Mouse (Mus musculus) G1E (cell line): ENCODE measurements around the gene Trim31.
A peak's percentile ranks its signal among the peaks of the same experiment; 100 is the strongest.

Experiments
- CTCF ChIP-seq: IDR thresholded peaks from 2 replicates; pipeline ENCODE4 v1.5.1; 2012; ENCODE audit warnings: low read depth, low read length, inconsistent platforms, mixed read lengths
- GATA1 ChIP-seq: IDR thresholded peaks from 2 replicates; pipeline ENCODE4 v1.6.1; 2012; ENCODE audit warnings: borderline replicate concordance, low read length, inconsistent platforms, mixed read lengths
- GATA2 ChIP-seq: IDR thresholded peaks from 2 replicates; pipeline ENCODE4 v1.6.1; 2012; ENCODE audit warnings: low read depth, low read length, inconsistent platforms, borderline replicate concordance
- POLR2AphosphoS5 ChIP-seq: IDR thresholded peaks from 2 replicates; pipeline ENCODE4 v1.6.1; 2012; ENCODE audit warnings: low read depth, low read length, inconsistent platforms; ENCODE audit not compliant: insufficient replicate concordance
- TAL1 ChIP-seq: conservative IDR thresholded peaks from 2 replicates; pipeline ENCODE4 v1.6.1; 2012; ENCODE audit warnings: low read depth, low read length, inconsistent platforms, mixed read lengths

GRCm38 (mm10) chr17:36914108-36914507, 16.2 kb downstream of the Trim31 start:
- no peak for TF ChIP-seq GATA1
- TF ChIP-seq CTCF = peak; percentile 49; the same call in 1 of the 2 replicates
- TF ChIP-seq TAL1 = no peak
- no peak for TF ChIP-seq POLR2AphosphoS5
- no peak for TF ChIP-seq GATA2
